Mouse (Mus musculus) heart, postnatal 10 days (tissue): Measurements from ENCODE around the gene Mta1. TPM values are rescaled to one million over a fixed set of nuclear protein-coding genes. Genes with fewer than 3 reads are reported as not detected.

Source experiments
- DNase-seq, 2 experiments: peaks; one replicate each; pipeline ENCODE4 v3.0.0; 2021
- intact Hi-C: fragments of 180-260 bp; cut with DNase I; formaldehyde crosslinking; loops from one replicate; pipeline ENCODE4 v1.15.1; 2025
- total RNA-seq, 2 experiments: library from RNA; stranded (reverse); gene quantifications; 2 replicates each; pipeline ENCODE4 v1.2.3; 2021

Mta1 gene
- total RNA-seq, 2 experiments from 2014 or later = 50.1 TPM

DNA sequence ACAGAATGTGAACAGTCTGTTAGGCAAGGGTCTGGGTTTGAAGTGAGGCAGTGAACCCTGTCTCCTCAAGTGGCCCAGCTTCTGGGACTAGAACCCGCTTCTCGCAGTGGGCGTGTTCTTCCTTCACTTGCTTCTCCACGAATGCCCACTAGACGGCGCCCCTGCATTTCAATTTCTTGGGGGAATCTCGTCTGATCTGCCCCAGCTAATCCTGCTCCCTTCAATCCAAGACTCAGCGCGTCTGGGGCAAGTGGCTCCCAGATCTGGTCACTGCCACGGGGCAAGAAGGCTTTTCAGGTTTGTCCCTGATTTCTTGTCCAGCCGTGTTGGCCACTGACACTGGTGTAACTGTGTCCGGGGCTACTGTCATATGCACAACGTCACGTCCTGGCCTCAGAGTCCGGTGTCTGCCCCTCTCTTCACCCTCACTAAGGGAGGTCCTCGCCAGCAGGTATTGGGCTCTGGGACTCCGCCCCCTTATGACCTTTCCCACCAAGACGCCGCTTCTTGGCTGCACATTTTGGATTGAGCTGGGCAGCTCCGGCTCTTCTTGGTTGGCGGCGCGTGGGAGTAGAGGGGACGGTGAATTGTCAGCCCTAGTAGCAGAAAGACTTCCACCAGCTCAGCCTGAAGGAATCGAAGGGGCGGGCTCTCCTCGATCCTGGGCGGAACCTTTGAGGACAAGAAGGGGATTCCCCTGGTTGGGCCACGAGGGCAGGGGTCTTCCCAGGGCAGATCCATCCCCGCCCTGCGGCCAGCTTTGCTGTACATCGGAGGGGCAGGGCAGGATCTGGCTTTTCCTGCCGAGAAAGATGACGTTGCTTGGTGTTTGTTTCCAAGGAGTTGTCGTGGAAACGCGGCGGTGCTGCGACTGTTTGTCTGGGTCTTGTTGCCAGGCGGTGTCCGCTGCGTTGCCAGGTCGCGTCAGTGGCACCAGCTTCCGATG lies 48.3 kb downstream of the Mta1 start, which contains the start of gene Crip1:
Gene Crip1, plus strand, starts transcription at position 205 of the 946 bp plus-strand sequence.
- intact Hi-C loops = no loop called here
- peak; percentile 90 to 95 for DNase-seq

DNA sequence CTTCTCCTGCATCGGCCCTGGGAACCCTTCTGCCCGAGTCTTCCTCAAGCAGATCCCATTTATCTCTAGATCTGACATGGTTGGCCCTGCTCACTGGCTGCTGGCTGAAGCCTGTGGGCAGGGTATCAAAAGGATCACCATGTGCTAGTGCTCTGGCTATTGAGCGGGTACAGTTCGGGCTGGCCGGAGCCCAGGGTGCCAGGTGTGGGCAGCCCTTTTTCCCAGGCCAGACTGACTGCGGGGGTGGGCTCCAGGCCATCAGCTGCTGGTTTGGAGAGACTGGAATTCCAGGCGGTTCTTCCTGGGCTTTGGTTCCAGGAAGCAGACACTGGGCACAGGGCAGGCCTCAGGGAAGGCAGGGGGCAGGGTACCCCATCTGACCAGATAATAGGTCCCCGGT lies 49.4 kb downstream of the Mta1 start:
- DNase-seq = peak in 1 of 2 experiments; percentile 68
- intact Hi-C loops = no loop called here

DNA sequence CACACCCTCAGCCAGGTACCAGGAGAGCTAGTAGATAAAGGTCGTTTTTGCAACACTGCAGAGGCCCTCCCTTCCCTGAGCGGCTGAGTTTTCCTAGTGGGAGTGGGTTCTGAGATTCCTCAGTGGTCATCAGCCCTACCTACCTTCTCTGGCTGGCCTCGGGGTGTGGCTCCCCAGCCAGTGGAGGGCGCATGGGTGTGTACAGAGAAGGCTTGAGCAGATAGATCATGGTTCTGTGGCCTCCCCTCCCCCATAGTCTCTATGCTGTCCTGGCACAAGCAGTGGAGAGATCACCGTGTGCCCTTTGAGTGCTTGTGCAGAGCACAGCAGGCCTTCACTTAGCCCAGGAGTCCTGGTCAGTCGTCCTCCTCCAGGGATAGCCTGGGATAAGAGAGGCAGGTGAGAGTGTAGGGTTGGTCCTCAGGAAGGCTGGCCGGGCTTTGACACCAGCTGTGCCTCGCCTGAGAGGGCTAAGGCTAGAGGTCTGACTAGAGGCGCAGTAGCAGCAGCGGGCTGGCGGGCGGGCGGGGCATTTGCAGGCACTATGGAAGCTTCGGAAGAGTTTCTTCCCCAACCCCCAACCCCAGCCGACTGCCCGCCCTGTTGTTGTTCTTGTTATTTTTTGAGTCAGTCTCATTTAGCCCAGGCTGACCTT lies 50.4 kb downstream of the Mta1 start:
- peak; percentile 73 to 77 for DNase-seq
- intact Hi-C loops = no loop called here

DNA sequence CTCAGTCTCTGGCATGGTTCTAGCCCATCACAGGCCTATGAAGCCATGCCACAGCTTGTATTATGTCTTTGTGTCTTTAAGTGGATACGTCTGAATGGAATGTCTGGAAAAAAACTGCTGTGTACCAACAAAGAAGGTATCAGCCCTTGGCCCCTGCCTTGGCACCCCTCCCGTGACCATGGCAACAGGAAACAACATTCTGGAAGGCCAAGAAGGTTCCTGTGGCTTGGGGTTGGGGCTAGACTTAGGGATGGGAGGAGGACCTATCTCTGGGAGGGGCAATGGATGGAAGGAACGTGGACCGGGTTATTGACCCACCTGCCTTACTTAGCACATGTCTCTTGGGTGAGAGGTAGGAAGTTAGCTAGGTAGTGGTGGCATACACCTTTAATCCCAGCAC lies 51.3 kb downstream of the Mta1 start:
- peak in 1 of 2 experiments; percentile 56 for DNase-seq
- intact Hi-C loops = no loop called here

GRCm38 (mm10) chr12:113149896-113150295 lies 51.8 kb downstream of the Mta1 start:
- intact Hi-C loops = no loop called here
- peak in 1 of 2 experiments; percentile 27 for DNase-seq

- DNase-seq = peak in 1 of 2 experiments; percentile 14
- intact Hi-C loops = no loop called here
Measured at GRCm38 (mm10) chr12:113150591-113150990, 52.5 kb downstream of the Mta1 start.

DNA sequence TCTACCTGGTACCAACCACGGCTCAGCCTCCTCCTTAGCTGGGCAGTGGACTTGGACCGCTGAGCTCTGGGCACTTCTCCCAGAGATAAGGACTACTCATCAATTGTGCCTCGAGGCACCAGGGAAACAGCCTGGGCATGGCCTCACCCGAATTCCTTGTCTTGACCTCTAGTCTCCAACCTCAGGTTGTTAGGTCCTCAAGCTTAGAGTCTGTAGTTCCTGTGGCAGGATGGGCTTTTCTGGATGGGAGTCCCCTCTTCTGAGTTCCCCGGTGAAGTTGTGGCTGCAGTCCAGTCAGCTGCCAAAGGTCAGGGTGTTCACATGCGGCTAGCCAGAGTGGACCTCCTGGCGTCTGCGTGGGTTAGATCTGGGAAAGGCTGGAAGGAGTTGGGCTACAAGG lies 53.0 kb downstream of the Mta1 start:
- DNase-seq = peak in 1 of 2 experiments; percentile 50
- intact Hi-C loops = no loop called here

- intact Hi-C loops = no loop called here
- peak; percentile 70 to 73 for DNase-seq
Measured at GRCm38 (mm10) chr12:113151661-113152271, 53.7 kb downstream of the Mta1 start.

DNA sequence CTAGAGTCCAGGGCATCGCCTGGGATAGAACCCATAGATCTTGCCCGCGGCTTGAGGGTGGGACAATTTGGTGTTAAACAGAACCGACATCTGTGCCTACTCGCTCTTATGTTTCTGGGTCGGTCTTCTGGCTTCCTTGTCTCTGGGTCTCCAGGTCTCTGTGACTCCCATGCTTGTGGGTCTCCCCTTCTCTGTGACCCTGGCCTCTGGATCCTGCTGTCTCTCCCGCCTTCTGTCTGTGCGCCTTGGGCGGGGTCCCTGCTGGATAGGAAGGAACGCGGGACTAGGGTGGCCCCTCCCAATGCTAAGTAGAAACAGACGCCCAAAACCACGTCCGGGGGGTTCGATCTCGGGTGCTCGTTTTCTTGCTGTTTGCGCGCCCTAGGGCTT lies 54.2 kb downstream of the Mta1 start:
- intact Hi-C loops = no loop called here

DNA sequence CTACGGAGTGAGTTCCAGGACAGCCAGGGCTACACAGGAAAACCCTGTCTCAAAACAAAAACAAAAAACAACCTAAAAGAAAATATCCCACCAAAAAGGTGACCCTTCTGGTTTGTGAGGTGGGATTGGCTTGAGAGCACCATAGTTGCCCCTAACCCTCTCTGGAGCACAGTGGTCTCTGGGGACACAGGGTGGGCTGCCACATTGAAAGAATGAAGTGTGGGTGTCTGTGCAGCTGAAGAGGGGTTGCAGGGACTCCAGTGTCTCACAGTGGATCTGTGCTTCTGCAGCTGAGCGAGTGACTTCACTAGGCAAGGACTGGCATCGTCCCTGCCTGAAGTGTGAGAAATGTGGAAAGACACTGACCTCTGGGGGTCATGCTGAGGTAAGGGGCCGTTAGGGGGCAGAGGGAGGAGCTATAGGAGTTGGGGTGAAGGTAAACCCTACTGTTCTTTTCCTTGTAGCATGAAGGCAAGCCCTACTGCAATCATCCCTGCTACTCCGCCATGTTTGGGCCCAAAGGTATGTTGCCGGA lies 55.0 kb downstream of the Mta1 start:
- intact Hi-C loops = no loop called here
- DNase-seq = peak in 1 of 2 experiments; percentile 23

More for the DNA sequence above, 54.2 kb downstream of the Mta1 start:
- DNase-seq = peak in 1 of 2 experiments; percentile 52

DNA sequence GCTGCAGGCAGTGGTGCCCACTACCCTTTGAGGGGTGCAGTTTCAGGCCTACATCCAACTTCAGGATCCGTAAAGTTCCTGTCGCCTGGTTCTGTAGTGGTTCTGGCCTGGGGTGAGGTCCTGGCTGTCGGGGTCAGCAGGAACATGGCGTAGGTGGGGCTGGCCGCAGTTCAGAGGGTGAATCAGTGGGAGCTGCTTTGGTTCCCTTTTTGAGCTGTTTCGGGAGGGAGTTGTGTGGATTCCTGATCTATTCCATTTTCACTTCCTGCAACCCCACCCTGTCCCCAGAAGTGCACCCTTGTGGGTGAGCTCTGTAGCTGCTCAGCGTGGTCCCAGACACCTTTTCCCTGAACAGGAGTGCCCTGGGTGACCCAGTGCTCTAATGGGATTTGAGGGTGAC lies 55.9 kb downstream of the Mta1 start:
- intact Hi-C loops = loop anchor here (2.0 kb wide), 1 partner anchor 149 kb away; no protein-coding TSS in a partner anchor
- no peak for DNase-seq

GRCm38 (mm10) chr12:113154747-113155075 lies 56.6 kb downstream of the Mta1 start:
- intact Hi-C loops = loop anchor here (2.0 to 5.0 kb wide), 2 partner anchors 150 to 197 kb away; no protein-coding TSS in a partner anchor
- no peak for DNase-seq

- intact Hi-C loops = loop anchor here (2.0 to 5.0 kb wide), 2 partner anchors 150 to 198 kb away; no protein-coding TSS in a partner anchor
- peak in 1 of 2 experiments; percentile 70 for DNase-seq
Measured at GRCm38 (mm10) chr12:113155076-113155771, 57.1 kb downstream of the Mta1 start.

GRCm38 (mm10) chr12:113155887-113156539 lies 57.9 kb downstream of the Mta1 start, which contains the start of gene Tedc1:
Gene Tedc1 (plus strand): TSS chr12:113156421.
- intact Hi-C loops = loop anchor here (1.0 to 5.0 kb wide), 3 partner anchors 37 to 199 kb away; no protein-coding TSS in a partner anchor
- DNase-seq = peak in 1 of 2 experiments; percentile 100

GRCm38 (mm10) chr12:113156540-113156929 lies 58.5 kb downstream of the Mta1 start:
- no peak for DNase-seq
- intact Hi-C loops = loop anchor here (1.0 to 5.0 kb wide), 2 partner anchors 37 to 199 kb away; no protein-coding TSS in a partner anchor

- peak in 1 of 2 experiments; percentile 14 for DNase-seq
Measured at GRCm38 (mm10) chr12:113157002-113157401, 58.9 kb downstream of the Mta1 start.

GRCm38 (mm10) chr12:113157521-113157920 lies 59.4 kb downstream of the Mta1 start:
- DNase-seq = no peak
- intact Hi-C loops = loop anchor here (5.0 kb wide), 1 partner anchor 200 kb away; no protein-coding TSS in a partner anchor

More at GRCm38 (mm10) chr12:113157002-113157401, 58.9 kb downstream of the Mta1 start:
- intact Hi-C loops = loop anchor here (5.0 kb wide), 1 partner anchor 200 kb away; no protein-coding TSS in a partner anchor

- peak in 1 of 2 experiments; percentile 1 for DNase-seq
- intact Hi-C loops = loop anchor here (5.0 kb wide), 1 partner anchor 201 kb away; no protein-coding TSS in a partner anchor
Measured at GRCm38 (mm10) chr12:113157971-113158370, 59.9 kb downstream of the Mta1 start.

DNA sequence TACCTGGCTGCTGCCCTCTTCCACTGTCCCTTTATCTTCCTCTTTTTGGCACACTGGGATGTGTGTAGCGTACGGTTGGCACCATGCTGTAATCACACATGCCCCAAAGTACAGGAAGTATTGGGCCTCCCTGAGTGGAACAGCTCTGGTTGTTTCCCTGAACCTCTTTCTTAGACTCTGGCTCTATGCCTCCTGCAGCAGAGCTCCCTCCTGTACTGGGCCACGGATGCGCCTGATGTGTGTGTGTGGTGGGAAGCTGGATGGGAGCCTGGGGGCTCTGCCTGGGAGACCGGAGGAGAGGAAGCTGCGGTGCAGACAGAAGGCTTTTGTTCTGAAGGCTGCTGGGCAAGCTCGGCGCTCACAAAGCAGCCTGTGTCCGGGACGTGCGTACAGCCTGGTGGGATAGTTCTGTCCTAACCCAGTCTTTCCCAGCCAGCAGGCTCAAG lies 65.5 kb downstream of the Mta1 start:
- intact Hi-C loops = no loop called here
- no peak for DNase-seq
